Mouse (Mus musculus) MEL (cell line): ENCODE data around the gene Pgm2. TPM values are rescaled to one million over a fixed set of nuclear protein-coding genes. Genes with fewer than 3 reads are reported as not detected.

Experiments
- DNase-seq: peaks from one replicate; pipeline ENCODE4 v3.0.0; 2011; ENCODE audit warnings: low read depth, low spot score
- H3K27ac ChIP-seq: 2 replicates; pipeline ENCODE4 v1.5.1; 2012; ENCODE audit warnings: low read depth, mild to moderate bottlenecking, control low read depth, low read length, moderate library complexity; ENCODE audit not compliant: control insufficient read depth
- H3K27me3 ChIP-seq, 2 experiments: fragments of 150-350 bp in 1 of 2; sonication (generic) in 1 of 2; 2 replicates each; pipeline ENCODE4 v1.6.1; 2012; ENCODE audit warnings: low read length in 2 of 2, mild to moderate bottlenecking in 2 of 2, improper control_type of control experiment in 1 of 2, moderate library complexity in 1 of 2; ENCODE audit not compliant: insufficient read depth in 2 of 2, control insufficient read depth in 1 of 2
- H3K36me3 ChIP-seq, 2 experiments: 2 replicates each; pipeline ENCODE4 v1.6.1; 2012 to 2014; ENCODE audit warnings: low read length in 2 of 2, improper control_type of control experiment in 1 of 2, inconsistent platforms in 1 of 2, mild to moderate bottlenecking in 1 of 2; ENCODE audit not compliant: insufficient read depth in 2 of 2, control insufficient read depth in 1 of 2
- H3K4me1 ChIP-seq, 2 experiments: fragments of 150-350 bp in 1 of 2; sonication (generic) in 1 of 2; 2 replicates each; pipeline ENCODE4 v1.6.1; 2012; ENCODE audit warnings: low read length in 2 of 2, improper control_type of control experiment in 1 of 2, mild to moderate bottlenecking in 1 of 2; ENCODE audit not compliant: insufficient read depth in 2 of 2, control insufficient read depth in 1 of 2
- H3K4me3 ChIP-seq, 2 experiments: fragments of 150-350 bp in 1 of 2; sonication (generic) in 1 of 2; 2 replicates each; pipeline ENCODE4 v1.5.1; 2012; ENCODE audit warnings: low read depth in 2 of 2, low read length in 2 of 2, mild to moderate bottlenecking in 2 of 2, moderate library complexity in 2 of 2, control low read depth in 1 of 2, improper control_type of control experiment in 1 of 2; ENCODE audit not compliant: control insufficient read depth in 1 of 2, insufficient read depth in 1 of 2
- H3K79me2 ChIP-seq: 2 replicates; pipeline ENCODE4 v1.6.1; 2012; ENCODE audit warnings: mild to moderate bottlenecking, low read length, moderate library complexity; ENCODE audit not compliant: control insufficient read depth, poor library complexity, insufficient read depth
- H3K9ac ChIP-seq: 2 replicates; pipeline ENCODE4 v1.6.1; 2012; ENCODE audit warnings: low read depth, mild to moderate bottlenecking, control low read depth, low read length, moderate library complexity; ENCODE audit not compliant: control insufficient read depth, poor library complexity, severe bottlenecking
- H3K9me3 ChIP-seq: fragments of 150-350 bp; sonication (generic); replicated peaks from 2 replicates; pipeline ENCODE4 v1.6.1; 2012; ENCODE audit warnings: mild to moderate bottlenecking, low read length, improper control_type of control experiment, moderate library complexity; ENCODE audit not compliant: insufficient read depth
- CTCF ChIP-seq, 3 experiments: IDR thresholded peaks in 2 of 3; conservative IDR thresholded peaks in 1 of 3; 2 replicates each; pipeline ENCODE4 v1.5.1; 2011 to 2012; ENCODE audit warnings: low read length in 3 of 3, low read depth in 2 of 3, mild to moderate bottlenecking in 2 of 3, improper control_type of control experiment in 1 of 3, inconsistent platforms in 1 of 3, mixed read lengths in 1 of 3, moderate library complexity in 1 of 3; ENCODE audit not compliant: control insufficient read depth in 1 of 3, insufficient read depth in 1 of 3, poor library complexity in 1 of 3, severe bottlenecking in 1 of 3
- ELF1 ChIP-seq: IDR thresholded peaks from 2 replicates; pipeline ENCODE4 v1.6.1; 2014; ENCODE audit warnings: low read depth, mild to moderate bottlenecking, inconsistent platforms, low read length, improper control_type of control experiment, moderate library complexity
- EP300 ChIP-seq, 2 experiments: IDR thresholded peaks; 2 replicates each; pipeline ENCODE4 v1.6.1; 2011; ENCODE audit warnings: improper control_type of control experiment in 2 of 2, low read length in 2 of 2, low read depth in 1 of 2, mild to moderate bottlenecking in 1 of 2
- ETS1 ChIP-seq: IDR thresholded peaks from 2 replicates; pipeline ENCODE4 v1.6.1; 2012; ENCODE audit warnings: low read depth, mild to moderate bottlenecking, inconsistent platforms, low read length, improper control_type of control experiment, moderate library complexity
- GABPA ChIP-seq: IDR thresholded peaks from 2 replicates; pipeline ENCODE4 v1.6.1; 2012; ENCODE audit warnings: low read depth, mild to moderate bottlenecking, inconsistent platforms, low read length, improper control_type of control experiment, moderate library complexity
- GATA1 ChIP-seq: IDR thresholded peaks from 2 replicates; pipeline ENCODE4 v1.6.1; 2011; ENCODE audit warnings: low read depth, low read length, improper control_type of control experiment
- HCFC1 ChIP-seq: IDR thresholded peaks from 2 replicates; pipeline ENCODE4 v1.6.1; 2012; ENCODE audit warnings: low read depth, mild to moderate bottlenecking, inconsistent platforms, low read length, improper control_type of control experiment, moderate library complexity
- JUND ChIP-seq: IDR thresholded peaks from 2 replicates; pipeline ENCODE4 v1.6.1; 2011; ENCODE audit warnings: low read depth, mild to moderate bottlenecking, improper control_type of control experiment, low read length
- MAFK ChIP-seq: IDR thresholded peaks from 2 replicates; pipeline ENCODE4 v1.6.1; 2011; ENCODE audit warnings: low read depth, mild to moderate bottlenecking, low read length, improper control_type of control experiment, borderline replicate concordance
- MAX ChIP-seq: IDR thresholded peaks from 2 replicates; pipeline ENCODE4 v1.6.1; 2011; ENCODE audit warnings: low read length, improper control_type of control experiment
- MEF2A ChIP-seq: IDR thresholded peaks from 2 replicates; pipeline ENCODE4 v1.6.1; 2014; ENCODE audit warnings: low read depth, mild to moderate bottlenecking, inconsistent platforms, low read length, improper control_type of control experiment; ENCODE audit not compliant: poor library complexity, insufficient replicate concordance, severe bottlenecking; ENCODE audit errors: extremely low read depth
- MXI1 ChIP-seq: IDR thresholded peaks from 2 replicates; pipeline ENCODE4 v1.6.1; 2011; ENCODE audit warnings: mild to moderate bottlenecking, low read depth, low read length, improper control_type of control experiment
- NELFE ChIP-seq: IDR thresholded peaks from 2 replicates; pipeline ENCODE4 v1.6.1; 2011; ENCODE audit warnings: low read depth, low read length, improper control_type of control experiment
- POLR2A ChIP-seq, 2 experiments: IDR thresholded peaks; 2 replicates each; pipeline ENCODE4 v1.6.1; 2011 to 2012; ENCODE audit warnings: low read length in 2 of 2, mild to moderate bottlenecking in 2 of 2, control low read depth in 1 of 2, improper control_type of control experiment in 1 of 2, low read depth in 1 of 2, moderate library complexity in 1 of 2; ENCODE audit not compliant: control insufficient read depth in 1 of 2, insufficient read depth in 1 of 2, poor library complexity in 1 of 2
- RCOR1 ChIP-seq: IDR thresholded peaks from 2 replicates; pipeline ENCODE4 v1.6.1; 2012; ENCODE audit warnings: low read depth, mild to moderate bottlenecking, inconsistent platforms, low read length, improper control_type of control experiment
- SIN3A ChIP-seq: IDR thresholded peaks from 2 replicates; pipeline ENCODE4 v1.6.1; 2012; ENCODE audit warnings: low read length, improper control_type of control experiment, inconsistent platforms
- SMC3 ChIP-seq: IDR thresholded peaks from 2 replicates; pipeline ENCODE4 v1.6.1; 2011; ENCODE audit warnings: low read depth, low read length, improper control_type of control experiment
- TAL1 ChIP-seq: IDR thresholded peaks from 2 replicates; pipeline ENCODE4 v1.6.1; 2012; ENCODE audit warnings: mild to moderate bottlenecking, inconsistent platforms, low read length, moderate library complexity, mixed read lengths
- TBP ChIP-seq: IDR thresholded peaks from 2 replicates; pipeline ENCODE4 v1.8.0; 2011; ENCODE audit warnings: low read depth, low read length, improper control_type of control experiment
- TCF12 ChIP-seq: IDR thresholded peaks from 2 replicates; pipeline ENCODE4 v1.6.1; 2014; ENCODE audit warnings: low read depth, mild to moderate bottlenecking, inconsistent platforms, low read length, improper control_type of control experiment, moderate library complexity
- UBTF ChIP-seq: IDR thresholded peaks from 2 replicates; pipeline ENCODE4 v1.6.1; 2012; ENCODE audit warnings: low read depth, mild to moderate bottlenecking, inconsistent platforms, low read length, improper control_type of control experiment, moderate library complexity, borderline replicate concordance; ENCODE audit not compliant: insufficient read depth
- USF1 ChIP-seq: IDR thresholded peaks from 2 replicates; pipeline ENCODE4 v1.6.1; 2014; ENCODE audit warnings: low read depth, mild to moderate bottlenecking, inconsistent platforms, low read length, improper control_type of control experiment, moderate library complexity
- ZC3H11A ChIP-seq: IDR thresholded peaks from 2 replicates; pipeline ENCODE4 v1.6.1; 2012; ENCODE audit warnings: low read depth, mild to moderate bottlenecking, inconsistent platforms, low read length, improper control_type of control experiment
- ZKSCAN1 ChIP-seq: IDR thresholded peaks from 2 replicates; pipeline ENCODE4 v1.6.1; 2012; ENCODE audit warnings: low read depth, mild to moderate bottlenecking, inconsistent platforms, low read length, improper control_type of control experiment, moderate library complexity
- ZMIZ1 ChIP-seq: IDR thresholded peaks from 2 replicates; pipeline ENCODE4 v1.6.1; 2012; ENCODE audit warnings: low read depth, mild to moderate bottlenecking, inconsistent platforms, low read length, improper control_type of control experiment, moderate library complexity
- polyA plus RNA-seq, 2 experiments: library from polyadenylated mRNA; stranded (reverse) in 1 of 2; unstranded in 1 of 2; fragments of >175 nt in 1 of 2; fragments of >200 nt in 1 of 2; gene quantifications; 2 replicates each; pipeline versions ENCODE4 v1.2.1 to v1.2.4; 2012; ENCODE audit warnings: low replicate concordance in 2 of 2, low read depth in 1 of 2; ENCODE audit not compliant: insufficient read length in 2 of 2, insufficient read depth in 1 of 2, missing spikeins in 1 of 2
- total RNA-seq: library from RNA; depleted of rRNA; stranded (reverse); fragments of 300-350 nt; gene quantifications from 2 replicates; pipeline ENCODE4 v1.2.3, GENCODE M21; 2012

Pgm2 gene
- total and polyA plus RNA-seq, 3 experiments = 22.0 to 64.0 TPM; not detected in 1

DNA sequence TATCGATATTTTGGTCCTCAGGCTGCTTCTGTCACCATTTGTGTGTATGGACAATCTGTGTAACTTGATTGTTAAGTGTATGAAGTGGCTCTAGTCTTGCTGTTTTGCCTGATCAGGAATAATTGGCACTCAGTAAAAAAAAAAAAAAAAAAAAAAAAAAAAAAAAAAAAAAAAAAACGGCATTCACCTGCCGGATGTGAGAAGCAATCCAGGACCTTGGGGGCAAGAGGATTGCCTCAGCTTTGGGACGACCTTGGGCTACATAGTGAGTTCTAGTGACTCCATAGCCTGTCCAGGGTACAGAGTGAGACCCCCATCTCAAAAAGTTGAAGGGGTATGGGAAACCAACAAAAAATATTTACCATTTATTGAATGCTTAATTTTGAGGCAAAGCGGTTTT, 43.5 kb upstream of the Pgm2 start:
- Histone ChIP-seq H3K27ac (no peak overlapping the region), H3K4me1 (peaks cover 0 to 16% of the 10 kb centered on the region in 2 experiments), H3K9ac (no peak overlapping the region), H3K36me3 (peaks cover 0 to 7% of the 10 kb centered on the region in 2 experiments; a peak in 2 of 4 replicates), H3K4me3 (no peak overlapping the region), H3K9me3 (no peaks in the 10 kb centered on the region), H3K79me2 (no peaks in the 10 kb centered on the region), H3K27me3 (no peaks in the 10 kb centered on the region)
- TF ChIP-seq RCOR1 (no peak), ETS1 (no peak), MEF2A (no peak), ELF1 (no peak)
- no peak for DNase-seq

DNA sequence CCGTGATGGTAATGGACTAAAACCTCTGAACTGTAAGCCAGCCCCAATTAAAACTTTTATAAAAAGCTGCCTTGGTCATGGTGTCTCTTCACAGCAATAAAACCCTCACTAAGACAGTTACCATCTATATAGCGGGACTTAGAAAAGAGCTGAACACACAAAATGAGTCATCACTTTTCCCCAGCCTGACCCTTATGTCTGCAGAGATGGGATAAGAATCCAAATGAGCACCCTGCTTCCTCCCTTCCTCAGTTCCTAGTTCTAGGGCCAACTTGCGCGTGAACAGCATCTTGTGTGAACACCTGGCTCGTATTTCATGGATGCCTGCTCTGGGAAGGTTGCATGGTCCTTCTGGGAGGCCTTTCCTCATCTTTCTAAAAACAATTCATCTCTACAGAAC, 39.7 kb upstream of the Pgm2 start:
- Histone ChIP-seq H3K79me2 (no peaks in the 10 kb centered on the region), H3K4me3 (no peak overlapping the region), H3K27ac (no peak overlapping the region), H3K9ac (no peak overlapping the region), H3K4me1 (peaks cover 0 to 5% of the 10 kb centered on the region in 2 experiments; a peak in 3 of 4 replicates), H3K36me3 (peaks cover 0 to 2% of the 10 kb centered on the region in 2 experiments; a peak in 2 of 4 replicates), H3K27me3 (no peaks in the 10 kb centered on the region)
- DNase-seq = peak; percentile 62
- TF ChIP-seq HCFC1 (no peak), USF1 (no peak), MAX (no peak), ZC3H11A (no peak), NELFE (no peak), CTCF (IDR thresholded peaks at IDR 0.05 in 2 of 3, conservative IDR thresholded peaks at IDR 0.05 in 1 of 3; ENCODE audit: control insufficient read depth in 1 of 3, insufficient read depth in 1 of 3, low read depth in 2 of 3, low read length in 3 of 3, poor library complexity in 1 of 3, severe bottlenecking in 1 of 3) (no peak), UBTF (no peak), TCF12 (peak; percentile 36; the same call in 1 of the 2 replicates), GATA1 (peak; percentile 29; the same call in 1 of the 2 replicates), POLR2A (IDR thresholded peaks at IDR 0.05; ENCODE audit: control insufficient read depth in 1 of 2, insufficient read depth in 1 of 2, low read depth in 1 of 2, low read length in 2 of 2, poor library complexity in 1 of 2) (no peak), MXI1 (no peak), ETS1 (no peak), TBP (0 out of 2 replicates have a peak, but pooled peaks have one; percentile 40), SIN3A (no peak), GABPA (no peak), TAL1 (peak; percentile 60), MAFK (0 out of 2 replicates have a peak, but pooled peaks have one; percentile 8), ZMIZ1 (no peak), ZKSCAN1 (no peak), RCOR1 (no peak), JUND (no peak), SMC3 (no peak), EP300 (IDR thresholded peaks at IDR 0.05; ENCODE audit: low read depth in 1 of 2, low read length in 2 of 2) (peak; percentile 41 to 63; a peak in 3 of 4 replicates)
- TF ChIP-seq, all 39 proteins: peak for 6
- no peaks in the 10 kb centered on the region for H3K9me3 ChIP-seq
